Mouse (Mus musculus) stomach, embryonic 16.5 days (tissue): Measurements from ENCODE around the gene Upf1. TPM values are rescaled to one million over a fixed set of nuclear protein-coding genes. Genes with fewer than 3 reads are reported as not detected.
A peak's percentile ranks its signal among the peaks of the same experiment; 100 is the strongest.

ENCODE experiments used
- ATAC-seq: fragments of 200-750 bp; cut with Nextera tagmentation; 2 replicates; pipeline ENCODE4 v1.8.0; 2017; ENCODE audit warnings: moderate number of reproducible peaks, moderate TSS enrichment; ENCODE audit not compliant: insufficient read depth, low FRiP score
- H3K27ac ChIP-seq: fragments of 300-500 bp; sonication (generic); 2 replicates; pipeline ENCODE4 v1.5.1; 2014; ENCODE audit warnings: low read length
- H3K27me3 ChIP-seq: fragments of 300-500 bp; sonication (generic); 2 replicates; pipeline ENCODE4 v1.6.1; 2014; ENCODE audit warnings: low read length, control low read depth, mixed read lengths; ENCODE audit not compliant: control insufficient read depth, insufficient read depth
- H3K36me3 ChIP-seq: fragments of 300-500 bp; sonication (generic); 2 replicates; pipeline ENCODE4 v1.6.1; 2014; ENCODE audit warnings: low read length; ENCODE audit not compliant: control insufficient read depth, insufficient read depth
- H3K4me1 ChIP-seq: fragments of 300-500 bp; sonication (generic); 2 replicates; pipeline ENCODE4 v1.6.1; 2014; ENCODE audit warnings: low read length, control low read depth, mixed read lengths; ENCODE audit not compliant: control insufficient read depth, insufficient read depth
- H3K4me2 ChIP-seq: fragments of 300-500 bp; sonication (generic); 2 replicates; pipeline ENCODE4 v1.6.1; 2014; ENCODE audit warnings: low read depth, low read length, mixed read lengths
- H3K4me3 ChIP-seq: fragments of 300-500 bp; sonication (generic); replicated peaks from 2 replicates; pipeline ENCODE4 v1.5.1; 2014; ENCODE audit warnings: mild to moderate bottlenecking, low read length
- H3K9ac ChIP-seq: fragments of 300-500 bp; sonication (generic); 2 replicates; pipeline ENCODE4 v1.6.1; 2014; ENCODE audit warnings: low read length
- H3K9me3 ChIP-seq: fragments of 300-500 bp; sonication (generic); replicated peaks from 2 replicates; pipeline ENCODE4 v1.6.1; 2016; ENCODE audit warnings: low read length, control low read depth; ENCODE audit not compliant: control insufficient read depth
- WGBS: fragments of 180-500 bp; shearing (Covaris S2); extraction: QIAGEN DNeasy Blood & Tissue Kit; methylation state at CpG from one replicate; pipeline ENCODE4 v1.1.7; 2014; 5-methylcytosine and 5-hydroxymethylcytosine counted together
- polyA plus RNA-seq: library from polyadenylated mRNA; unstranded; fragments of >200 nt; fragmentation: Nextera tagmentation; extraction: Ambion mirVana; gene quantifications from 2 replicates; pipeline ENCODE4 v1.2.1, GENCODE M21; 2015

Gene Upf1
- polyA plus RNA-seq, 1 experiment from 2014 or later: 8.2 TPM

DNA sequence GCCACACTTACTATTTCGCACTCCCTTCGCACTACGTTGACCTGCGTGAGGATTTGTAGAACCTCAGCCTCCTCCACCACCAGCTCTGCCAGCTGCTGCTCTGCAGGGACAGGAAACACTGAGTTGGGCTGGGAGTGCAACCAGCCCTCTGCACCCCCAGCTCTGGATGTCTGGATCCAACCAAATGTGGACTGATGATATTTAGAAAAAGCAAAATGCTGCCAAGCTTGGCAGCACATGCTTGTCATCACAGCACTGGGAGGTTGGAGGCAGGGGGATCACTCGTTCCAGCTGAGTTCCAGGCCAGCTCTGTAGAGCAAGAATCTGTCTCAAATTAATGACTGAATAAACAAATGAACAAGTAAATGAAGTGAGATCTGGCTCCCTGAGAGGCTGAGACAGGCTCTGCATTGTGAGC lies 59.1 kb downstream of the Upf1 start:
- peak; percentile 9; the same call in 1 of the 2 replicates for ATAC-seq
- Histone ChIP-seq H3K27me3 (no peaks in the 10 kb centered on the region), H3K9me3 (no peaks in the 10 kb centered on the region), H3K36me3 (peaks cover 21% of the 10 kb centered on the region; the same call in 1 of the 2 replicates), H3K27ac (peak overlapping the region; percentile 42), H3K4me2 (no peak overlapping the region), H3K4me1 (no peaks in the 10 kb centered on the region), H3K4me3 (no peak overlapping the region), H3K9ac (no peak overlapping the region)
- WGBS: 45% methylated on average over 5 of the region's 5 CpGs

DNA sequence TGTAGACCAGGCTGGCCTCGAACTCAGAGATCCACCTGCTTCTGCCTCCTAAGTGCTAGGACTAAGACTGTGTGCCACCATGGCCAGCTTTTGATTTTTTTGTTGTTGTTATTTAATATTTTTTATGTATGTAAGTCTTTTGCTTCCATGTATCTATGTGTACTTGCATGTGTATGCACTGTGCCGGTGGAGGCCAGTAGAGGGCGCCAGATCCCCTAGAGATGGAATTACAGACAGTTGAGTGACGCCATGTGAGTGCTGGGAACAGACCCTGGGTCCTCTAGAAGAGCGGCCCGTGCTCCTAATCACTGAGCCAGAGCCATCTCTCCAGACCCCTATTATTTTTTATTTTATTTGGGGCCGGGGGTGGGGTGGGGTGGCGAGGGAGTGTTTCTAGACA lies 66.3 kb downstream of the Upf1 start:
- Histone ChIP-seq H3K9me3 (no peaks in the 10 kb centered on the region; the same call in 1 of the 2 replicates), H3K27ac (no peak overlapping the region), H3K4me3 (no peak overlapping the region), H3K36me3 (peaks cover 23% of the 10 kb centered on the region), H3K9ac (no peak overlapping the region), H3K4me2 (no peak overlapping the region), H3K27me3 (no peaks in the 10 kb centered on the region), H3K4me1 (peaks cover 2% of the 10 kb centered on the region; the same call in 1 of the 2 replicates)
- 86% methylated on average over 8 of the region's 8 CpGs for WGBS
- no peak for ATAC-seq

DNA sequence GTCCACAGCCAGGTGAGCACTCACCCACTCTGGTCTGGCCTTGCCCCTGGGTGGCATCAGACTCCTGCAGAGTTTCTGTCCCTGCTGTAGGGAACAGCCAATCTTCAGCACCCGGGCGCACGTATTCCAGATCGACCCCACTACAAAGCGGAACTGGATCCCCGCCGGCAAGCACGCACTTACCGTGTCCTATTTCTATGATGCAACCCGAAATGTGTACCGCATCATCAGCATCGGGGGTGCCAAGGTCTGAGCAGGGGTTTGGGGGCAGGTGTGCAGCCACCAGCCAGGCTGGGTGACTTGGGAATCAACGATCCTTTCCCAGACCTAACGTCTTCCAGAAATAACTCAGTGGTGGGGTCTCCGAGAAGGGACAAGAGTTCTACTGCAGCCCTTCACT lies 67.8 kb downstream of the Upf1 start:
- H3K36me3 ChIP-seq: peaks cover 19% of the 10 kb centered on the region

DNA sequence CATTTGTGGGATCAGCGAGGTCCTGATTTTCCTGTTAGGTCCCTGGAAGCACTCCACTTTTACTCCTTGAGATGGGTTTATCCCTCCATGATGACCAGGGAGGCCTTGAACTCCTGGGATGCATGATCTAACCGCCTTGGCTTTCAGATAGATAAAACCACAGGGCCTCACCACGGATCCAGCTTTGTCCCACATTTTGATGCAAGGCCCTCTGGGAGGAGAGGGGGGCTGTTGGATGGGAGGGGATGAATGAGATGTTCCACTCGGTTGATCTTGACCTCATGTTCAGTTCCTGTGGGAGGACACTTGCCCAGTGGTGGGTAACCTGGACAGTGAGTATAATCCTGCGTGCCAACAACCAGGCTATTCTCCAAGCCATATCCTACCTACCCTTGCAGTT lies 68.7 kb downstream of the Upf1 start:
- Histone ChIP-seq H3K4me3 (no peak overlapping the region), H3K27me3 (no peaks in the 10 kb centered on the region), H3K4me1 (peaks cover 2% of the 10 kb centered on the region; the same call in 1 of the 2 replicates), H3K36me3 (peaks cover 19% of the 10 kb centered on the region), H3K9me3 (no peaks in the 10 kb centered on the region; the same call in 1 of the 2 replicates), H3K9ac (no peak overlapping the region), H3K4me2 (peak overlapping the region; percentile 89), H3K27ac (no peak overlapping the region)
- no peak for ATAC-seq
- WGBS: 74% methylated on average over 5 of the region's 5 CpGs

More for the DNA sequence above, 67.8 kb downstream of the Upf1 start:
- Histone ChIP-seq H3K4me2 (no peak overlapping the region), H3K27me3 (no peaks in the 10 kb centered on the region), H3K27ac (no peak overlapping the region), H3K9ac (no peak overlapping the region), H3K9me3 (no peaks in the 10 kb centered on the region; the same call in 1 of the 2 replicates), H3K4me3 (no peak overlapping the region), H3K4me1 (peaks cover 2% of the 10 kb centered on the region; the same call in 1 of the 2 replicates)
- no peak for ATAC-seq
- 97% methylated on average over 15 of the region's 15 CpGs for WGBS

DNA sequence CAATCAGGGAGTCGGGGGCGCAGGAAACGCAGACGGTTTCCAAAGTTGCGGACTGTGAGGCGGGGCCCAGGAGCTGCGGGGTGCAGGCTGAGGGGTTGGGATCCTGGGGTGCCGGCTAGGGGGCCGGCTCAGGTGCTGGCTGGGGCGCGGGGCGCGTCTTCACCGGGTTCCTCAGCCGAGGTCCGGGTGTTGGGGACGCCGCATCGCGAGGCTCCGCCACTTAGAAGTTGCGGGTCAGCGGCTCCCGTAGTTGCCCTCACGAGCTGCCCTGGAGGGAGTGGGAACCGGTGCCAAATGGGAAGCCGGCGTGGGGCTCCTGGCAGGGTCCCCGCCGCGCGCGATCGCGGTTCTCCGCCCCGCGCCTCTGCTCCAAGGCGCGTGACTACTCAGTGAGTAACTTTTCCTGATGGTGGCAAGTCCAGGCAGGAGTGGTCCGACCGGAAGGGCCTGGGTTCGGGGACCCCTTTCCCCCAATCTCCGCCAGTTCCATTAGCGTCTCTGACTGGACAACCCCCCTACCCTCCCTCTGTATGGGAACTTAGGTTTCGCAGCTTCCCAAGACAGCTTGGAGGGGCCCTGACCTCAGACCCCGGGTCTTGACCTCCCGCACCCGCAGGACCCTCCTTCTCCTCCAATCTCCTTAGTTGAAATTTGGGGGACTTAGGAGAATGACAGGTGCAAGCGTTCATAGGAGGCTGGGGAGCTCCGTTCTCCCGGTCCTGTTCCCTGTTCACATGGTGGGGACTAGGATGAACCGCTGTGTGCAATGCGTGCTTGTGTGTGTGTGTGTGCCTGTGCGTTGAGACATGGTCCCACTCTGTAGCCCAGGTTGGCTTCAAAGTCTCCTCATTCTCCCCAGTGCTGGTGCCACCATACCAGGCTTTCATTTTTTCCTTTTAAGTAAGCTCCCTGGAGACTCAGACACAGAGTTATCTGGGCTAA lies 69.7 kb downstream of the Upf1 start:
- Histone ChIP-seq H3K27ac (peak overlapping the region; percentile 74), H3K36me3 (peaks cover 19% of the 10 kb centered on the region), H3K9me3 (no peaks in the 10 kb centered on the region; the same call in 1 of the 2 replicates), H3K4me3 (peak overlapping the region; percentile 87), H3K9ac (peak overlapping the region; percentile 92), H3K4me2 (peak overlapping the region; percentile 89), H3K27me3 (no peaks in the 10 kb centered on the region), H3K4me1 (peaks cover 2% of the 10 kb centered on the region; the same call in 1 of the 2 replicates)
- peak; percentile 53; the same call in 1 of the 2 replicates for ATAC-seq
- under 1% methylated on average over 55 of the region's 55 CpGs for WGBS

DNA sequence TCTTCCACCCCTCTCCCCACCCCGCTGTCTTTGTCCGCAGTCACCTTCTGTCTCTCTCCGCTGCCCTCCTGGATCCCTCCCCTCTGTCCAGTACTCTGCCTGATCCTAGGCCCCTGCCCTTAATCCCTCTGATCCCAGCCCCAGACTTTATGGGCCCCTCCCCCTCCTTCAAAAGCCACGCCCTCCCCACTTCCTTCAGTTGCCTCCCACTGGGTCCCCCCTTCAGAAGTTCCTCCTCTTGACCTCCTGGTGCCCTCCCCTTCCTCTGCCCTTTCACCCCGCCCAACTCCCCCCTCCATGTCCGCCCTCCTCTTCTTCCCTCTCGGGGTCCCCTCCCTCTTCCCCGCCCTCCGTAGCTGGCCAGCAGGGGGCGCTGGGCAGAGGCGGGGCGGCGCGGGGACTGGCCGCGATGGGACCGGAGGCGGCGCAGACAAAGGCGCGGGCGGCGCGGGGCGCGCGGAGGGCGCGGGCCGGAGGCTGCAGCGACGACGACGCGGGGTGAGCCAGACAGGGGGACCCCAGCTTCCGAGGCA lies 70.4 kb downstream of the Upf1 start, which contains the start of gene Homer3:
Gene Homer3, plus strand, starts transcription at position 225 of the 533 bp plus-strand sequence.
- 2% methylated on average over 36 of the region's 36 CpGs for WGBS
- Histone ChIP-seq H3K27ac (peak within 1 kb of the TSS; percentile 74), H3K9me3 (no peaks in the 10 kb centered on the region; the same call in 1 of the 2 replicates), H3K4me2 (peak within 1 kb of the TSS; percentile 89), H3K27me3 (no peaks in the 10 kb centered on the region), H3K4me1 (peaks cover 8% of the 10 kb centered on the region), H3K4me3 (peak within 1 kb of the TSS; percentile 87), H3K9ac (peak within 1 kb of the TSS; percentile 92), H3K36me3 (peaks cover 19% of the 10 kb centered on the region)
- ATAC-seq: peak; percentile 87

Other genes starting within 250 kb of the Upf1 start
- gene Ncan, start 232.4 kb downstream of the Upf1 start, polyA plus RNA-seq: 0.96 and 1.4 TPM in 2 replicates
- 35.7 and 37.1 TPM in 2 replicates for gene Nr2c2ap, start 221.9 kb downstream of the Upf1 start, polyA plus RNA-seq
- gene Rfxank, start 214.1 kb downstream of the Upf1 start, polyA plus RNA-seq: 14.5 and 17.1 TPM in 2 replicates
- gene Borcs8, start 213.8 kb downstream of the Upf1 start, polyA plus RNA-seq: 38.0 and 42.8 TPM in 2 replicates
- gene Mef2b, start 213.6 kb downstream of the Upf1 start, polyA plus RNA-seq: 0.25 TPM in 2 replicates
- gene Tmem161a, start 180.9 kb downstream of the Upf1 start, polyA plus RNA-seq: 64.2 and 64.8 TPM in 2 replicates
- 5.1 and 6.1 TPM in 2 replicates for gene Slc25a42, start 141.0 kb downstream of the Upf1 start, polyA plus RNA-seq
- gene Sugp2, start 119.1 kb downstream of the Upf1 start, polyA plus RNA-seq: 25.6 and 26.4 TPM in 2 replicates
- gene Armc6, start 118.8 kb downstream of the Upf1 start, polyA plus RNA-seq: 25.3 and 27.0 TPM in 2 replicates
- gene Homer3, start 70.5 kb downstream of the Upf1 start, polyA plus RNA-seq: 27.3 and 32.5 TPM in 2 replicates
- gene Ddx49, start 50.8 kb downstream of the Upf1 start, polyA plus RNA-seq: 48.8 and 50.4 TPM in 2 replicates
- 354 and 410 TPM in 2 replicates for gene Cope, start 50.8 kb downstream of the Upf1 start, polyA plus RNA-seq
- gene Cers1, start 37.5 kb downstream of the Upf1 start, polyA plus RNA-seq: 3.8 and 4.1 TPM in 2 replicates
- gene Gdf1, start 23.5 kb downstream of the Upf1 start, polyA plus RNA-seq: 1.4 and 2.1 TPM in 2 replicates
- 0.15 and 0.25 TPM in 2 replicates for gene Comp, start 20.3 kb upstream of the Upf1 start, polyA plus RNA-seq
- gene Crtc1, start 86.3 kb upstream of the Upf1 start, polyA plus RNA-seq: 13.9 and 16.2 TPM in 2 replicates
- 24.2 and 24.9 TPM in 2 replicates for gene Klhl26, start 123.7 kb upstream of the Upf1 start, polyA plus RNA-seq
- gene Tmem59l, start 134.1 kb upstream of the Upf1 start, polyA plus RNA-seq: 2.8 and 4.3 TPM in 2 replicates
- 3.4 and 4.9 TPM in 2 replicates for gene Crlf1, start 139.9 kb upstream of the Upf1 start, polyA plus RNA-seq
- 118 and 125 TPM in 2 replicates for gene Rex1bd, start 153.5 kb upstream of the Upf1 start, polyA plus RNA-seq
- 719 and 930 TPM in 2 replicates for gene Uba52, start 157.5 kb upstream of the Upf1 start, polyA plus RNA-seq
- 291 and 298 TPM in 2 replicates for gene Fkbp8, start 174.4 kb upstream of the Upf1 start, polyA plus RNA-seq
- gene Kxd1, start 174.7 kb upstream of the Upf1 start, polyA plus RNA-seq: 53.6 and 53.9 TPM in 2 replicates
- 18.6 and 20.5 TPM in 2 replicates for gene Ell, start 186.2 kb upstream of the Upf1 start, polyA plus RNA-seq
- gene Isyna1, start 241.1 kb upstream of the Upf1 start, polyA plus RNA-seq: 104 and 111 TPM in 2 replicates